Mouse (Mus musculus): ENCODE measurements around the gene Dgkd.

Dgkd gene

GRCm38 (mm10) chr1:87941765-87942164 is 88.7 kb downstream of the Dgkd start:
- DNase-seq = no peak

GRCm38 (mm10) chr1:87947681-87948091 is 94.6 kb downstream of the Dgkd start:
- no peak for DNase-seq

GRCm38 (mm10) chr1:87951641-87952040 is 98.6 kb downstream of the Dgkd start:
- no peak for DNase-seq

- no peak for DNase-seq
Measured at GRCm38 (mm10) chr1:87953073-87953472, 100.0 kb downstream of the Dgkd start.

- no peak for DNase-seq
Measured at GRCm38 (mm10) chr1:87958931-87959330, 105.8 kb downstream of the Dgkd start.

- DNase-seq = no peak
Measured at GRCm38 (mm10) chr1:87959532-87959931, 106.4 kb downstream of the Dgkd start.

GRCm38 (mm10) chr1:87959998-87960431 is 106.9 kb downstream of the Dgkd start:
- no peak for DNase-seq

GRCm38 (mm10) chr1:87960752-87961151 is 107.7 kb downstream of the Dgkd start:
- no peak for DNase-seq

- no peak for DNase-seq
Measured at GRCm38 (mm10) chr1:87961459-87962167, 108.5 kb downstream of the Dgkd start.

- DNase-seq = no peak
Measured at GRCm38 (mm10) chr1:87970381-87970780, 117.3 kb downstream of the Dgkd start.

- no peak for DNase-seq
Measured at GRCm38 (mm10) chr1:87982291-87982690, 129.2 kb downstream of the Dgkd start.

- DNase-seq = no peak
Measured at GRCm38 (mm10) chr1:87992716-87993115, 139.6 kb downstream of the Dgkd start.
